Mouse (Mus musculus) kidney, postnatal 0 days (tissue): ENCODE results near the gene Gm11037. TPM values are rescaled to one million over a fixed set of nuclear protein-coding genes. Genes with fewer than 3 reads are reported as not detected.

Source experiments
- ATAC-seq: fragments of 200-750 bp; cut with Nextera tagmentation; replicated peaks from 2 replicates; pipeline ENCODE4 v1.8.0; 2017; ENCODE audit warnings: low read depth, moderate number of reproducible peaks, moderate TSS enrichment, moderate library complexity; ENCODE audit not compliant: low FRiP score
- DNase-seq: peaks from one replicate; pipeline ENCODE4 v3.0.0-alpha.2; 2016; ENCODE audit warnings: low spot score
- H3K27ac ChIP-seq: fragments of 300-500 bp; sonication (generic); 2 replicates; pipeline ENCODE4 v1.5.1; 2014; ENCODE audit warnings: mild to moderate bottlenecking
- H3K27me3 ChIP-seq: fragments of 300-500 bp; sonication (generic); 2 replicates; pipeline ENCODE4 v1.6.1; 2014; ENCODE audit warnings: low read length, mixed read lengths; ENCODE audit not compliant: insufficient read depth
- H3K36me3 ChIP-seq: fragments of 300-500 bp; sonication (generic); 2 replicates; pipeline ENCODE4 v1.6.1; 2014; ENCODE audit warnings: low read length, mixed read lengths; ENCODE audit not compliant: insufficient read depth
- H3K4me1 ChIP-seq: fragments of 300-500 bp; sonication (generic); replicated peaks from 2 replicates; pipeline ENCODE4 v1.6.1; 2014; ENCODE audit warnings: antibody characterized with exemption, low read length, mixed read lengths; ENCODE audit not compliant: insufficient read depth
- H3K4me2 ChIP-seq: fragments of 300-500 bp; sonication (generic); 2 replicates; pipeline ENCODE4 v1.6.1; 2014; ENCODE audit warnings: mild to moderate bottlenecking, low read length, moderate library complexity, mixed read lengths
- H3K4me3 ChIP-seq: fragments of 300-500 bp; sonication (generic); replicated peaks from 2 replicates; pipeline ENCODE4 v1.5.1; 2014; ENCODE audit warnings: low read depth, low read length
- H3K9ac ChIP-seq: fragments of 300-500 bp; sonication (generic); 2 replicates; pipeline ENCODE4 v1.6.1; 2014; ENCODE audit warnings: low read depth, low read length
- H3K9me3 ChIP-seq: fragments of 300-500 bp; sonication (generic); replicated peaks from 2 replicates; pipeline ENCODE4 v1.6.1; 2016; ENCODE audit warnings: low read length, inconsistent platforms, mixed read lengths
- CTCF ChIP-seq: IDR thresholded peaks from 2 replicates; pipeline ENCODE4 v1.5.1; 2016; ENCODE audit warnings: antibody characterized with exemption, low read depth, mild to moderate bottlenecking, moderate library complexity
- WGBS: fragments of 180-500 bp; shearing (Covaris S2); extraction: QIAGEN DNeasy Blood & Tissue Kit; methylation state at CpG from one replicate; pipeline ENCODE4 v1.1.7; 2014; 5-methylcytosine and 5-hydroxymethylcytosine counted together
- polyA plus RNA-seq: library from polyadenylated mRNA; unstranded; fragments of >200 nt; fragmentation: Nextera tagmentation; extraction: Ambion mirVana; gene quantifications from 2 replicates; pipeline ENCODE4 v1.2.1, GENCODE M21; 2015

Gene Gm11037
- polyA plus RNA-seq, 1 experiment from 2014 or later: not detected

DNA sequence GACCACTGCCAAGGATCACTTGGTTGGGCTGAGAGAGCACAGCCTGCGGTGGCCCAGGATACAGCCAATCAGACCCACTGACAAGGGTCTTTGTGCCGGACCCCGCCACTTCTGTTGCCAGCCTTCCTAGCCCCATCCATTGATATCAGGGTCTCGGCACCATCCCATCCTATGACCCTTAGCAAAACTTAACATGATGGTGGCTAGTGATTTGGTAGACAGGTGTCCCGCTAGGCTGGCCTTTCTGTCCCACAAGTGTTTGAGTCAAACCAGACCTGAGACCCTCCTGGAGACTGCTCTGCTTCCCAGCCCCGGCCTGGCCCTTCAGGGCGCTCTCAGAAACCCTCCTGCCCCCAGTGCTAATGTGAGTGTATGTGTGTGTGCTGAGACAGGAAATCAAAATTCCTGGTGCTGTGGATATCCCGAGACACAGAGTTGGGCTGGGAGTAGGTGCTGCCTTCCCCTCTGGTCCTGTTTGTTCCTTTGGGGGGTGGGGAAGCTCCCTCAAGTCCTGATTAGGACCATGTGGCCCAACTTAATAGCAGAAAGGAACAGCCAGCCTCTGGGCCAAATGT lies 1.6 kb downstream of the Gm11037 start:
- no peak overlapping the region for H3K9ac ChIP-seq
- 73% methylated on average over 8 of the region's 8 CpGs for WGBS
- no peaks in the 10 kb centered on the region for H3K4me1 ChIP-seq
- H3K4me2 ChIP-seq: no peak overlapping the region
- ATAC-seq: 0 out of 2 replicates have a peak, but pooled peaks have one; percentile 26
- H3K27me3 ChIP-seq: no peaks in the 10 kb centered on the region
- no peaks in the 10 kb centered on the region for H3K9me3 ChIP-seq
- no peak for DNase-seq
- H3K27ac ChIP-seq: peak overlapping the region; percentile 60
- H3K36me3 ChIP-seq: peaks cover 5% of the 10 kb centered on the region; the same call in 1 of the 2 replicates
- no peak overlapping the region for H3K4me3 ChIP-seq
- no peak for TF ChIP-seq CTCF

DNA sequence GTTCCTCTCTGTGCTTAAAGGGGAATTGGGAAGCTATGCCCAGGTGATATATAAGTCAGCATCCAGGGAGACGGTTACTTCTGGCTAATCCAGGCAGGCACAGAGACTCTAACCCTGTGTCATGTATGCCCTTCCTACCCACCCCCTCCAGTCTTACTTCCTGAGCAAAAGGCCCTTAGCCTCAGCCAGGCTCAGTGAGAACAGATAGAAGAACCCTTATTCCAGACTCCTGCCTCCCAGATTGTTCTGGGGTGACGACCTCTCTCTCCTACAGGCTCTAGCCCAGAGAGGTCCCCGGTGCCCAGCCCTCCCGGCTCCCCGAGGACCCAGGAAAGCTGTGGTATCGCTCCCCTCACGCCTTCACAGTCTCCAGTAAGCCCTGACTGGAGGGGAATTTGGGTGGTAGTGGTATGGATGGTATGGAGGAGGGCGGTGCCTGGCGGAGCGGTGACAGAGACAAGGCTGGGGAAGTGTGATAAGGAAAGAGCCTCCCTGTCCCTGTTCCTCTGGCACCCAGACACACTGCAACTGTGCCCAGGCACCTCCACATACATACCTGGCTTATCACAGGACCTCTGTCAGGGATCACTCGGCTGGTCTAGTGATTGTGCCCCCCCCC lies 2.3 kb downstream of the Gm11037 start:
- Histone ChIP-seq H3K27ac (no peak overlapping the region), H3K9me3 (no peaks in the 10 kb centered on the region), H3K4me2 (no peak overlapping the region), H3K4me1 (no peaks in the 10 kb centered on the region), H3K9ac (0 out of 2 replicates have a peak overlapping the region, but pooled peaks have one; percentile 13), H3K36me3 (peaks cover 5% of the 10 kb centered on the region; the same call in 1 of the 2 replicates), H3K27me3 (no peaks in the 10 kb centered on the region), H3K4me3 (no peak overlapping the region)
- WGBS: 71% methylated on average over 11 of the region's 11 CpGs
- ATAC-seq (no peak), DNase-seq (no peak)
- TF ChIP-seq CTCF: no peak

DNA sequence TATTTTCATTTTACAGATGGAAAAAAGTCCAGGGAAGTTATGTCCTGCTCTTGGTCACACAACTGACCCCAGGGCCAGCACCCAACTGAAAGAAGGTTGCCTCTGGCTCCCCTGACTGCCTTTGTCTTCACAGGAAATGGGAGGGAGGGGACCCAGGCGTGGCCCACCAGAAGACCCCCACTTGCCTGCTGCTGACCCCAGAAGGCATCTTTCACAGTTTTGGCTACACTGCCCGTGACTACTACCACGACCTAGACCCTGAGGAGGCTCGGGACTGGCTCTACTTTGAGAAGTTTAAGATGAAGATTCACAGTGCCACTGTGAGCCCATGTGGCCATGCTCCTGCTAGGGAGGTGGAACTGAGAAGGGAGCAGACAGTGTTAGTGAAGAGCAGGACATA lies 5.0 kb downstream of the Gm11037 start:
- H3K27ac ChIP-seq: no peak overlapping the region
- peaks cover 7% of the 10 kb centered on the region; the same call in 1 of the 2 replicates for H3K4me1 ChIP-seq
- 82% methylated on average over 4 of the region's 4 CpGs for WGBS
- no peak overlapping the region for H3K4me3 ChIP-seq
- no peak for ATAC-seq
- no peak overlapping the region for H3K4me2 ChIP-seq
- H3K36me3 ChIP-seq: peaks cover 13% of the 10 kb centered on the region; the same call in 1 of the 2 replicates
- H3K9me3 ChIP-seq: no peaks in the 10 kb centered on the region
- TF ChIP-seq CTCF: no peak
- H3K27me3 ChIP-seq: no peaks in the 10 kb centered on the region
- H3K9ac ChIP-seq: no peak overlapping the region
- DNase-seq: no peak

DNA sequence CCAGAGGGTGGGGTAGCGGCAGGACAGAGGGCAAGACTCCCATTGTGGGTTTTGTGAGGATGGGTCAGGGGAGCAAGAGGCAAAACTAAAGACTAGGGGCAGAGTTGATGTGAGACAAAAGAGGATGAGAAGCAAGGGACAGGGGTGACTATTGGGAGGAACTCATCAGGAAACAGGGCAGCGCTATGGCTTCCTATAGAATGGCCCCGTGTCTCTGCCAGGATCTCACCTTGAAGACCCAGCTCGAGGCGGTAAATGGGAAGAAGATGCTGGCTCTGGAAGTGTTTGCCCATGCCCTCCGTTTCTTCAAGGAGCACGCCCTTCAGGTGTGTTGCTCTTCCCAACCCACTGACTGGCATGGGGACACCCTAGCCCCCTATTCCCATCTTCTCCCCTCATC lies 5.5 kb downstream of the Gm11037 start:
- Histone ChIP-seq H3K4me2 (no peak overlapping the region), H3K36me3 (peaks cover 18% of the 10 kb centered on the region; the same call in 1 of the 2 replicates), H3K9ac (no peak overlapping the region), H3K4me3 (no peak overlapping the region), H3K9me3 (no peaks in the 10 kb centered on the region), H3K4me1 (peaks cover 7% of the 10 kb centered on the region; the same call in 1 of the 2 replicates), H3K27me3 (no peaks in the 10 kb centered on the region), H3K27ac (no peak overlapping the region)
- WGBS: 92% methylated on average over 7 of the region's 7 CpGs
- DNase-seq: no peak
- TF ChIP-seq CTCF: no peak
- ATAC-seq: no peak

DNA sequence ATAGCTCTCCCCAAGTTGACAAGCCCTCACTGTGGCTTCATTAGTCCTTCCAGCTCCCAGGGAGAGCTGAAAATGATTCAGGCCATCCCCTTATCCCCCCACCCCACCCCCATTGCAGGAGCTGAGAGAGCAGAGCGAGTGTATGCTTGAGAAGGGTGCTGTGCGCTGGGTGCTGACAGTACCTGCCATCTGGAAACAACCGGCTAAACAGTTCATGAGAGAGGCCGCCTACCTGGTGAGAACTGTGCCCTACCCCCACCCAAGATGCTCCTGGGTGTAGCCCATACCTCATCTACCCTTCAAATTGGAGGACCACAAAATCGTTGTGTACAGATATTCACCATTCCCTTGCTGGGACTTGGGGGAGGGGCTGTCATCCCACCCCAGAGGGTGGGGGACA lies 6.0 kb downstream of the Gm11037 start:
- Histone ChIP-seq H3K27ac (peak overlapping the region; percentile 51; the same call in 1 of the 2 replicates), H3K36me3 (peaks cover 21% of the 10 kb centered on the region; the same call in 1 of the 2 replicates)

DNA sequence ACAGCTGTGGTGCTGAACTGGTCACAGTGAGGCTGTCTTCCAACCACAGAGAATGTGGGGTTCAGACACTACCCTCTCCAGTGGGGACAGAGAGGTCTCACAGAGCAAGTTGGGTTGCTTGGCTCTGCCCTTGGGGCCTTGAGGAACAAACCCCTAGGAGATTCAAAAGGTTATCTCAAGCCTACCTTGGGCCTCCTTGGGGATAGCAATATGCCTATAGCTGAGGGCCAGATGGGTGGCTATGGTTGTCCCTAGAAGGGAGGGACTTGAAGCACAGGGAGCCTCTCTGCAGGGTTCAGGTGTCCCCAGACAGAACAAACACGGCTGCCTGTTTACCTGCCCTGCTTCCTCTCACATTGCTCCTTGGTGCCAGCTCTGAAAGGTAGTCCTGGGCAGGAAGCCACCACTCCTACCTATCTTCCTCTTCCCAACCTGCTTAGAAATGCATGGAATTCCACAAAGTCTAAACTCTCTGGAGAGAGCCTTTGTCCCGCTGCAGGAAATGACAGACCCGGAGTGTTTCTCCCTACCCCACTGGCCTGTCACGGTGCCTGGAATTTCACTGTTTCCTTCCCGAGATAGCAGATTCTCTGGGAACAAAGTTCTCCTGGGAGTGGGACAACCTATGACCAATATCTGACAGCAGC lies 6.7 kb downstream of the Gm11037 start:
- peaks cover 7% of the 10 kb centered on the region; the same call in 1 of the 2 replicates for H3K4me1 ChIP-seq
- H3K4me2 ChIP-seq: no peak overlapping the region
- whole genome bisulfite sequencing: 31% methylated on average over 5 of the region's 5 CpGs
- no peak overlapping the region for H3K4me3 ChIP-seq
- no peaks in the 10 kb centered on the region for H3K9me3 ChIP-seq
- TF ChIP-seq CTCF: no peak
- no peak overlapping the region for H3K9ac ChIP-seq
- no peaks in the 10 kb centered on the region for H3K27me3 ChIP-seq
- H3K27ac ChIP-seq: peak overlapping the region; percentile 51
- DNase-seq (peak; percentile 43), ATAC-seq (no peak)
- H3K36me3 ChIP-seq: peaks cover 27% of the 10 kb centered on the region; the same call in 1 of the 2 replicates

More for the DNA sequence above, 6.0 kb downstream of the Gm11037 start:
- Histone ChIP-seq H3K9ac (no peak overlapping the region), H3K4me1 (peaks cover 7% of the 10 kb centered on the region; the same call in 1 of the 2 replicates), H3K4me2 (no peak overlapping the region), H3K9me3 (no peaks in the 10 kb centered on the region), H3K4me3 (no peak overlapping the region), H3K27me3 (no peaks in the 10 kb centered on the region)
- ATAC-seq (no peak), DNase-seq (no peak)
- WGBS: 94% methylated on average over 5 of the region's 5 CpGs
- no peak for TF ChIP-seq CTCF
